Mouse (Mus musculus) liver, postnatal 0 days (tissue): ENCODE results near the gene Fam184b.

Source experiments
- CTCF ChIP-seq: sonication (generic); IDR thresholded peaks from 2 replicates; pipeline ENCODE4 v1.5.1; 2016; ENCODE audit warnings: antibody characterized with exemption, low read depth
- EP300 ChIP-seq: IDR thresholded peaks from 2 replicates; pipeline ENCODE4 v1.6.1; 2016; ENCODE audit warnings: antibody characterized with exemption, low read depth, mild to moderate bottlenecking

DNA sequence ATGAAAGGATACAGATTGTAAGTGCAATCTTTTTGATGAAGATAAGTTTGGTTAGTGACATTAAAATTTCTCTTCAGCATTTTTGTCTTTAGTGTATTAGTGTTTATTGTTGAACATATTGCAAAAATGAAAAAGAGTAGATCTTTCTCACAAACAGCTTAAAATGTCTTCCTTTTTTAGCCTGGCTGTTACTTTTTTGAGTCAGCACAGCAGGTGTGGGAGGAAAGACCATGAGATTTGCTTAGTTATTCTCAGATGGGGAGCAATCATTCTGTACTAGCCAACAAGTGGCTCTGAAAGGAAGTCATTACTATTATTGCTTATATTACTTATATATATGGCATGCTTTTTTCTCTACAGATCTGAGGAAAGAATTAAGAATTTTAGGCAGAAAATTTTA lies 40.5 kb upstream of the Fam184b start:
- no peak for TF ChIP-seq CTCF
- no peak for TF ChIP-seq EP300
